Mouse (Mus musculus): ENCODE measurements around the gene Mogat2.

GRCm38 (mm10) chr7:99268951-99269945, 30.8 kb upstream of the Mogat2 start:
- TF ChIP-seq CTCF (IDR thresholded peaks at IDR 0.05; ENCODE audit: extremely low read depth, insufficient read depth, low read length) (no peak), POLR2A (IDR thresholded peaks at IDR 0.05; ENCODE audit: extremely low read depth, insufficient read depth, low read length) (no peak)

All from cortical plate, adult 2 months (tissue).